Mouse (Mus musculus) hindbrain, embryonic 16.5 days (tissue): ENCODE measurements at regions not wholly inside any gene's neighbourhood (a gene's known extent, or its start where the extent isn't known, plus 50 kb on each side); places are given as distances from the start of the nearest gene placed in this dataset.

Experiments
- ATAC-seq: fragments of 200-750 bp; cut with Nextera tagmentation; 2 replicates; pipeline ENCODE4 v1.8.0; 2017; ENCODE audit warnings: moderate TSS enrichment, moderate library complexity
- H3K27ac ChIP-seq: fragments of 300-500 bp; sonication (generic); 2 replicates; pipeline ENCODE4 v1.5.1; 2014; ENCODE audit warnings: low read depth, mild to moderate bottlenecking, control low read depth, low read length, moderate library complexity
- H3K27me3 ChIP-seq: fragments of 300-500 bp; sonication (generic); replicated peaks from 2 replicates; pipeline ENCODE4 v1.6.1; 2014; ENCODE audit warnings: low read length; ENCODE audit not compliant: control insufficient read depth, insufficient read depth
- H3K36me3 ChIP-seq: fragments of 300-500 bp; sonication (generic); 2 replicates; pipeline ENCODE4 v1.6.1; 2014; ENCODE audit warnings: mild to moderate bottlenecking, low read length, moderate library complexity, mixed read lengths; ENCODE audit not compliant: control insufficient read depth, insufficient read depth
- H3K4me1 ChIP-seq: fragments of 300-500 bp; sonication (generic); 2 replicates; pipeline ENCODE4 v1.6.1; 2014; ENCODE audit warnings: low read depth, low read length; ENCODE audit not compliant: control insufficient read depth, insufficient read depth
- H3K4me2 ChIP-seq: fragments of 300-500 bp; sonication (generic); 2 replicates; pipeline ENCODE4 v1.6.1; 2014; ENCODE audit warnings: mild to moderate bottlenecking, low read length, control low read depth, moderate library complexity
- H3K4me3 ChIP-seq: fragments of 300-500 bp; sonication (generic); 2 replicates; pipeline ENCODE4 v1.5.1; 2014; ENCODE audit warnings: mild to moderate bottlenecking, low read length, control low read depth, moderate library complexity
- H3K9ac ChIP-seq: fragments of 300-500 bp; sonication (generic); 2 replicates; pipeline ENCODE4 v1.6.1; 2014; ENCODE audit warnings: low read depth, mild to moderate bottlenecking, control low read depth, low read length, moderate library complexity
- H3K9me3 ChIP-seq: fragments of 300-500 bp; sonication (generic); 2 replicates; pipeline ENCODE4 v1.6.1; 2014; ENCODE audit warnings: mild to moderate bottlenecking, low read length, moderate library complexity; ENCODE audit not compliant: control insufficient read depth
- WGBS: fragments of 180-500 bp; shearing (Covaris S2); extraction: QIAGEN DNeasy Blood & Tissue Kit; methylation state at CpG from one replicate; pipeline ENCODE4 v1.1.7; 2014; 5-methylcytosine and 5-hydroxymethylcytosine counted together

GRCm38 (mm10) chr10:100856509-100856908, 266.2 kb downstream of the 1700017N19Rik start:
- no peaks in the 10 kb centered on the region for H3K27me3 ChIP-seq
- no peak overlapping the region for H3K4me2 ChIP-seq
- H3K9me3 ChIP-seq, result peaks cover 3% of the 10 kb centered on the region; the same call in 1 of the 2 replicates
- ATAC-seq, result no peak
- 73% methylated on average over 3 of the region's 3 CpGs for WGBS
- H3K27ac ChIP-seq, result no peak overlapping the region
- no peaks in the 10 kb centered on the region for H3K4me1 ChIP-seq
- H3K36me3 ChIP-seq, result no peaks in the 10 kb centered on the region
- H3K9ac ChIP-seq, result no peak overlapping the region
- H3K4me3 ChIP-seq, result no peak overlapping the region

DNA sequence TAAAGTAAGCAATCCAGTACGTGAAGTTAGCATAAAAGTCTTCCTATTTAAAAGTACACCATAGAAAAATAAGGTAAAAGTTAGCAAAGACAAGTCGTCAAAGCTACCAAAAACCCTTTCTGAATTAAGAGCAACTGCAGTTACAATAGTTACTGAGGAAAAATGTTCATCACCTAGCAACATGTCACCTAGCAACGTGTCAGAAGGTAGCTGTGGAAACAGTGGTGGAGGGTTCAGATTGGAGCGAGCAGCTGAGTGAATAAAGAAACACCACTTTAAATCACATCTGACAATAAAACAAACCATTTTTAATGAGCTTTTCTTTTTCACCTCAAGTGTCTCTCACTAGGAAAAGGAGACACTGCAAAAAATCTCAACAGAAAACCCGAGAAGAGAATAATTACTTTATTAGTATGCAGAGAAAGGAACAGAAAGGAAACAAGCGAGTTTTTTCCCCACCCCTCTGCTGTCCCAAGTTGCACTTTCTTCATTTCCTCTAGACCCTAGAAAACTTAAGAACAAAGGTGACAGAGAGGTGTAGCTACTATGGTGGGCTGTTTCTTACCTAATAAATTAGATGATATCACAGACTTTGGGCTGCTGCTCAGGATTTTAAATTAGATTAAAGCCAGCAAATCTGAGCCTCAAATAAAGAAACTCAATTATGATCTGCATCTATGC, 275.4 kb downstream of the 1700017N19Rik start:
- Histone ChIP-seq H3K4me3 (no peak overlapping the region), H3K9ac (no peak overlapping the region), H3K4me1 (peaks cover 3% of the 10 kb centered on the region; the same call in 1 of the 2 replicates), H3K36me3 (no peaks in the 10 kb centered on the region), H3K4me2 (peak overlapping the region; percentile 28; the same call in 1 of the 2 replicates), H3K27ac (no peak overlapping the region), H3K27me3 (no peaks in the 10 kb centered on the region), H3K9me3 (no peaks in the 10 kb centered on the region)
- 14% methylated on average over 6 of the region's 6 CpGs for WGBS
- peak; percentile 97 for ATAC-seq

DNA sequence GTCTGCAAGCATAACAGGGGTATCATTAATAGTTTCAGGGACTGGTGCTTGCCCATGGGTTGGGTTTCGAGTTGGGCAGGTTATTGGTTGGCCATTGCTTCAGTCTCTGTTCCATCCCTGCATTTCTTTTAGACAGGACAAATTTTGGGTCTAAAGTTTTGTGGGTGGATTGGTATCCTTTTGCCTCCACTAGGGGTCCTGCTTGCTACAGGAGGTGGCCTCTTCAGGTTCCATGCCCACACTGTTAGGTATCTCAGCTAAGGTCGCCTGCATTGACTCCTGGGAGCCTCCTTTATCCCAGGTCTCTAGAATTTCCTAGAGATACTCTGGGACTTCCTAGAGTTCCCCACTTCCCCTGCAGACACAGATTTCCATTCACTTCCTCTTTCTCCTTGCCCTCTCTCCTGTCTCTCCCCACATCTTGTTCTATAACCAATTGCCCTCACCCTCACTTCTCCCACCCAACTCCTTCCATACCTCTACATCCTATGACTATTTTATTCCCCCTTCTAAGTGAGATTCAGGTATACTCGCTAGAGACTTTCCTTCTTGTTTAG, 278.2 kb downstream of the 1700017N19Rik start:
- no peaks in the 10 kb centered on the region for H3K27me3 ChIP-seq
- H3K36me3 ChIP-seq, result no peaks in the 10 kb centered on the region
- WGBS, result 49% methylated on average over 3 of the region's 3 CpGs
- H3K9me3 ChIP-seq, result no peaks in the 10 kb centered on the region
- H3K9ac ChIP-seq, result no peak overlapping the region
- ATAC-seq, result no peak
- no peak overlapping the region for H3K4me3 ChIP-seq
- H3K27ac ChIP-seq, result no peak overlapping the region
- H3K4me1 ChIP-seq, result peaks cover 3% of the 10 kb centered on the region; the same call in 1 of the 2 replicates
- H3K4me2 ChIP-seq, result no peak overlapping the region

GRCm38 (mm10) chr10:100882584-100882983, 292.3 kb downstream of the 1700017N19Rik start:
- H3K27me3 ChIP-seq, result no peaks in the 10 kb centered on the region
- 83% methylated on average over 2 of the region's 2 CpGs for WGBS
- H3K4me1 ChIP-seq, result no peaks in the 10 kb centered on the region

GRCm38 (mm10) chr10:100922976-100923375, 332.7 kb downstream of the 1700017N19Rik start:
- Histone ChIP-seq H3K27me3 (no peaks in the 10 kb centered on the region), H3K36me3 (no peaks in the 10 kb centered on the region), H3K4me1 (no peaks in the 10 kb centered on the region), H3K4me2 (no peak overlapping the region), H3K4me3 (no peak overlapping the region), H3K9me3 (no peaks in the 10 kb centered on the region), H3K27ac (no peak overlapping the region), H3K9ac (no peak overlapping the region)
- no peak for ATAC-seq
- WGBS, result 78% methylated on average over 2 of the region's 2 CpGs

More at GRCm38 (mm10) chr10:100882584-100882983, 292.3 kb downstream of the 1700017N19Rik start:
- ATAC-seq, result no peak
- H3K4me2 ChIP-seq, result no peak overlapping the region
- no peaks in the 10 kb centered on the region for H3K36me3 ChIP-seq
- H3K27ac ChIP-seq, result no peak overlapping the region
- no peaks in the 10 kb centered on the region for H3K9me3 ChIP-seq
- no peak overlapping the region for H3K9ac ChIP-seq
- H3K4me3 ChIP-seq, result no peak overlapping the region

- H3K9me3 ChIP-seq, result no peaks in the 10 kb centered on the region
- no peak overlapping the region for H3K9ac ChIP-seq
- no peaks in the 10 kb centered on the region for H3K4me1 ChIP-seq
- no peak overlapping the region for H3K4me2 ChIP-seq
- 47% methylated on average over 3 of the region's 3 CpGs for WGBS
- H3K27me3 ChIP-seq, result no peaks in the 10 kb centered on the region
- no peak overlapping the region for H3K27ac ChIP-seq
- no peak overlapping the region for H3K4me3 ChIP-seq
- no peaks in the 10 kb centered on the region for H3K36me3 ChIP-seq
- no peak for ATAC-seq
These were observed 336.8 kb downstream of the 1700017N19Rik start for GRCm38 (mm10) chr10:100927086-100927485.

DNA sequence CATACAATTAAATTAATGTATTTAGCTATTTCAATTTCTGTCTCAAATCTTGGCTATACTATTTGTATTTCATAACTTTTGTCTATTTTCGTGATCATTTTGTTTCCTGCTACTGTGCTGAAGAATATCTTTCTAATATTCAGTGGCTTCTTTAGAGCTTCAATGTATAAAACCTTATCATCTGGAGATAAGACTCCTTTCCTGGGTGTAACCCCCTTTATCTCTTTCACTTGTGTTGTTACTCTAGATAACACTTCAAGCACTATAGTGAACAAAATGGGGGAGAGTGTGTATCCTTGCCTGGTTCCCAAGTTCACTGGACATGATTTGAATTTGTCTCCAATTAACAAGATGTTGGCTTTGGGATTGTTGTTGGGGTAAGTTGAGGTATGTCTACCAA, 341.5 kb downstream of the 1700017N19Rik start:
- H3K27me3 ChIP-seq, result no peaks in the 10 kb centered on the region
- no peak overlapping the region for H3K4me3 ChIP-seq
- H3K27ac ChIP-seq, result no peak overlapping the region
- 93% methylated on average over 1 of the region's 1 CpGs for WGBS
- H3K9me3 ChIP-seq, result no peaks in the 10 kb centered on the region
- no peaks in the 10 kb centered on the region for H3K4me1 ChIP-seq
- no peaks in the 10 kb centered on the region for H3K36me3 ChIP-seq
- H3K9ac ChIP-seq, result no peak overlapping the region
- H3K4me2 ChIP-seq, result no peak overlapping the region
- no peak for ATAC-seq

- H3K36me3 ChIP-seq, result no peaks in the 10 kb centered on the region
- H3K4me1 ChIP-seq, result no peaks in the 10 kb centered on the region
- H3K27me3 ChIP-seq, result no peaks in the 10 kb centered on the region
- no peak overlapping the region for H3K4me3 ChIP-seq
- H3K27ac ChIP-seq, result no peak overlapping the region
- no peak overlapping the region for H3K9ac ChIP-seq
- WGBS, result 92% methylated on average over 9 of the region's 9 CpGs
- no peaks in the 10 kb centered on the region for H3K9me3 ChIP-seq
- ATAC-seq, result no peak
- H3K4me2 ChIP-seq, result no peak overlapping the region
These were observed 368.1 kb downstream of the 1700017N19Rik start for GRCm38 (mm10) chr10:100958371-100958770.

DNA sequence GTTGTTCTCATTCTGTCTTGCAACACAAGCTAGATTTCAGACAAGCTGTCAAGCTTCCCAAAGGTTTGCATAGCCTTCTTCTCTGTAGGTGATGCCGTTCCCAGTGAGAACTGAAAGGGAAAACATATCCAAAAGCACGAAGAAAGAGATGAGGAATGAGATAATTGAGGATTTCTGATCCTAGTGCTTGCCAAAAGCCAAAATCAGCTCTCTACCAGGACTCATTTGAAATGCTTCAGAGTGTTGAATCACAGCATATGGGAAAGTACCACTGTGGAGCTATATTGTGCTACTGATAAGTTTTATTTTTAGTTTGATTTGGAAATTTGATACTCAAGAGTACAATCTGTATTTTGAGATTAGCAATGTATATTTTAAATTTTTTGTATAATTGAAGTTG, 413.2 kb downstream of the 1700017N19Rik start:
- ATAC-seq, result no peak

More for the DNA sequence above, 413.2 kb downstream of the 1700017N19Rik start:
- H3K36me3 ChIP-seq, result no peaks in the 10 kb centered on the region
- no peaks in the 10 kb centered on the region for H3K9me3 ChIP-seq
- 75% methylated on average over 2 of the region's 2 CpGs for WGBS
- H3K4me3 ChIP-seq, result no peak overlapping the region
- H3K27ac ChIP-seq, result no peak overlapping the region
- H3K4me1 ChIP-seq, result no peaks in the 10 kb centered on the region
- no peak overlapping the region for H3K9ac ChIP-seq
- H3K27me3 ChIP-seq, result no peaks in the 10 kb centered on the region
- H3K4me2 ChIP-seq, result no peak overlapping the region
